Mouse (Mus musculus): Measurements from ENCODE around the gene Clcn2. TPM values are rescaled to one million over a fixed set of nuclear protein-coding genes. Genes with fewer than 3 reads are reported as not detected.
A peak's percentile ranks its signal among the peaks of the same experiment; 100 is the strongest.

Gene Clcn2
- total and polyA plus RNA-seq, 3 experiments, result 5.4 to 9.4 TPM; not detected in 1

DNA sequence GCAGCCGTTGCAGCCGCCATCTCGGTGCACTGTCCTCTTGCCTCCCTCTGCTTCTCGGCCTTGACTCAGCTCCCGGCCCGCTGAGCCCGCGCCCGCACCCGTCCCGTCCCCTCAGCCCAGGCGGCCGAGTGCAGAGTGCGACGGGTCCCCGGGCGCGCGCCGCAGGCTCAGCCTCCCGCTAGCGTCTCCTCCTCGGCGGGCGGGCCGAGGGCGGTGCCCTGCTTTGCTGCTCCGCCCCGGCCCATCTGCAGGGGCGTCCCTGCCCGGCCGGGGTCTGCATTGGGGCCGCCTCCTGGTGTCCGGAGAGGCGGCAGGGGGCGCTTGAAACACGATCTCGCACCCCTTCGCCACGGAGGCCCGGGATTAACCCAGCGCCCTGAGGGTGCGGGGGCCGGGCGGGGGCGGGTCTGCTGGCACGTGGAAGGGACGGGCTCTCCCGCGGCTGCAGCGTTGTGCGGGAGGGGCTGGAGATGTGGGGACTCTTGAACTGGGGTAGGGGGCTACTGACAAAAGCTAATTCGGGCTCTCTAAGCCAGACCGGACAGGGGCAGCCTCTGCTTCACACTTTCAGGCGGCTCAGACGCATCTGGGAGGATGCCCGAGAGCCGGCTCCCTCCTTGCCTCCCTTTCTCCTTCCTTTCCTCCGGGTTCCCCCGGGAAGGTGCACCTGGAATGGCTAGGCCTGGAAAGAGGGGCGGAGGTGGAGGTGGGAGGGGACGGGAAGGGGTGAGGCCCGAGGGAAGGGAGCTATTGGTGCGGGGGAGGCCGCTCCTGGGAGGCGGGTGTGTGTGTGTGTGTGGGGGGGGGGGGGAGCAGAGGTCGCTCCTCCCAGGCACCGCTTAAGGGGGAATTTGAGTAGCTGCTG, 1.3 kb downstream of the Clcn2 start (continued):
- TF ChIP-seq BHLHE40 (IDR thresholded peaks at IDR 0.05; ENCODE audit: borderline replicate concordance, low read depth, low read length) (peak; percentile 61; the same call in 1 of the 2 replicates), KAT2A (conservative IDR thresholded peaks at IDR 0.05; ENCODE audit: low read depth, low read length) (no peak), POLR2AphosphoS2 (IDR thresholded peaks at IDR 0.05; ENCODE audit: low read length) (no peak), MAX (IDR thresholded peaks at IDR 0.05; ENCODE audit: low read length) (no peak; the same call in 1 of the 2 replicates), MAZ (IDR thresholded peaks at IDR 0.05; ENCODE audit: low read depth, low read length) (peak; percentile 90; the same call in 1 of the 2 replicates), RCOR1 (IDR thresholded peaks at IDR 0.05; ENCODE audit: low read depth, low read length) (no peak), USF2 (IDR thresholded peaks at IDR 0.05; ENCODE audit: borderline replicate concordance in 1 of 2, insufficient read depth in 1 of 2, low read depth in 1 of 2, low read length in 2 of 2) (no peak), USF1 (IDR thresholded peaks at IDR 0.05; ENCODE audit: low read depth, low read length) (0 out of 2 replicates have a peak, but pooled peaks have one; percentile 12), TCF12 (IDR thresholded peaks at IDR 0.05; ENCODE audit: low read depth, low read length) (peak; percentile 46), CTCF (IDR thresholded peaks at IDR 0.05 in 2 of 3, conservative IDR thresholded peaks at IDR 0.05 in 1 of 3; ENCODE audit: control insufficient read depth in 1 of 3, insufficient read depth in 1 of 3, low read depth in 2 of 3, low read length in 3 of 3, poor library complexity in 1 of 3, severe bottlenecking in 1 of 3) (peak in 2 of 3 experiments; percentile 13 to 21; a peak in 3 of 6 replicates), MYB (IDR thresholded peaks at IDR 0.05; ENCODE audit: low read depth, low read length) (no peak), UBTF (IDR thresholded peaks at IDR 0.05; ENCODE audit: borderline replicate concordance, insufficient read depth, low read depth, low read length) (no peak), MAFK (IDR thresholded peaks at IDR 0.05; ENCODE audit: borderline replicate concordance, low read depth, low read length) (no peak), GATA1 (IDR thresholded peaks at IDR 0.05; ENCODE audit: low read depth, low read length) (no peak), ETS1 (IDR thresholded peaks at IDR 0.05; ENCODE audit: low read depth, low read length) (0 out of 2 replicates have a peak, but pooled peaks have one; percentile 16), HCFC1 (IDR thresholded peaks at IDR 0.05; ENCODE audit: low read depth, low read length) (peak; percentile 45; the same call in 1 of the 2 replicates)

DNA sequence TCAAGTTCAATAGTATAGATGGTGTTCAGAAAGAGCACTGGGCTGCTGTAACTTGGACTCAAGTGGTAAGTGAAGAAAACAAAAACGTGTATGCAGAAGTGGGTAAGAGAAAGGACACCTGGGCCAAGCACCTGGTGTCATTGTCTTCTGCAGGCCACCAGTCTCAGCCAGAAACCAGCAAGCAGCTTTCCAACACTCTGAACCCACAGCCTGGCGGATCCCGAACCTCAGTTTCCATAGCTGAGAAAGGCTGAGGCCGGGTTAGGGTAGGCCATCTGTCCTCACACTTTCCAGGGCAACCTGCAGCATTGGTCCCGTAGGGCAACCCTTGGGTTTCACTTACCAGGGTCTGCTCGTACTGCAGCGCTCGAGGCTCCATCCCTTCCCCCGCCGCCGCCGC, 2.0 kb downstream of the Clcn2 start:
- H3K36me3 ChIP-seq (ENCODE audit: control insufficient read depth in 1 of 2, insufficient read depth in 2 of 2, low read length in 2 of 2), result peaks cover 0 to 9% of the 10 kb centered on the region in 2 experiments; a peak in 2 of 4 replicates
- no peak for TF ChIP-seq ZC3H11A (IDR thresholded peaks at IDR 0.05; ENCODE audit: low read depth, low read length)
- TF ChIP-seq MYC (IDR thresholded peaks at IDR 0.05; ENCODE audit: low read depth, low read length), result no peak
- no peak for TF ChIP-seq EP300 (IDR thresholded peaks at IDR 0.05; ENCODE audit: low read depth in 1 of 2, low read length in 2 of 2)
- no peak for TF ChIP-seq POLR2A (IDR thresholded peaks at IDR 0.05; ENCODE audit: control insufficient read depth in 1 of 2, insufficient read depth in 1 of 2, low read depth in 1 of 2, low read length in 2 of 2, poor library complexity in 1 of 2)
- no peak for TF ChIP-seq SIN3A (IDR thresholded peaks at IDR 0.05; ENCODE audit: low read length)
- no peak for TF ChIP-seq GATA1 (IDR thresholded peaks at IDR 0.05; ENCODE audit: low read depth, low read length)
- no peaks in the 10 kb centered on the region for H3K9me3 ChIP-seq (replicated peaks; ENCODE audit: insufficient read depth, low read length)
- peak overlapping the region; percentile 58 to 74 for H3K4me3 ChIP-seq (ENCODE audit: control insufficient read depth in 1 of 2, insufficient read depth in 1 of 2, low read depth in 2 of 2, low read length in 2 of 2)
- H3K27me3 ChIP-seq (ENCODE audit: control insufficient read depth in 1 of 2, insufficient read depth in 2 of 2, low read length in 2 of 2), result no peaks in the 10 kb centered on the region
- H3K4me1 ChIP-seq (ENCODE audit: control insufficient read depth in 1 of 2, insufficient read depth in 2 of 2, low read length in 2 of 2), result peaks cover 0 to 17% of the 10 kb centered on the region in 2 experiments; a peak in 3 of 4 replicates
- H3K79me2 ChIP-seq (ENCODE audit: control insufficient read depth, insufficient read depth, low read length, poor library complexity), result peaks cover 7% of the 10 kb centered on the region
- peak overlapping the region; percentile 62 for H3K9ac ChIP-seq (ENCODE audit: control insufficient read depth, low read depth, low read length, poor library complexity, severe bottlenecking)
- no peak overlapping the region for H3K27ac ChIP-seq (ENCODE audit: control insufficient read depth, low read depth, low read length)
- DNase-seq (ENCODE audit: low read depth, low spot score), result no peak

All from MEL (cell line).